Mouse (Mus musculus): ENCODE results near the gene Usp24. TPM values are rescaled to one million over a fixed set of nuclear protein-coding genes. Genes with fewer than 3 reads are reported as not detected.

Usp24 gene
- polyA plus RNA-seq, 1 experiment from 2014 or later, result 6.7 TPM

GRCm38 (mm10) chr4:106419791-106420190, 103.8 kb downstream of the Usp24 start:
- no peak overlapping the region for H3K4me2 ChIP-seq (replicated peaks; ENCODE audit: low read depth)
- DNase-seq (ENCODE audit: low spot score), result no peak
- H3K36me3 ChIP-seq (ENCODE audit: control insufficient read depth, insufficient read depth, low read length), result peaks cover 21% of the 10 kb centered on the region
- no peak overlapping the region for H3K27ac ChIP-seq (replicated peaks)
- H3K9me3 ChIP-seq (ENCODE audit: control insufficient read depth, low read length), result no peaks in the 10 kb centered on the region
- H3K9ac ChIP-seq (ENCODE audit: low read length), result no peak overlapping the region
- 80% methylated on average over 6 of the region's 6 CpGs for WGBS
- no peaks in the 10 kb centered on the region for H3K27me3 ChIP-seq (ENCODE audit: control insufficient read depth, insufficient read depth, low read length)
- no peak overlapping the region for H3K4me3 ChIP-seq (ENCODE audit: low read depth, low read length)
- no peaks in the 10 kb centered on the region for H3K4me1 ChIP-seq (replicated peaks; ENCODE audit: control insufficient read depth, insufficient read depth)
- TF ChIP-seq CTCF (IDR thresholded peaks at IDR 0.05; ENCODE audit: low read depth) (no peak), EP300 (optimal IDR thresholded peaks at IDR 0.05) (no peak)
- no peak for ATAC-seq (ENCODE audit: low FRiP score, low TSS enrichment)

- Histone ChIP-seq H3K9me3 (ENCODE audit: control insufficient read depth, low read length) (no peaks in the 10 kb centered on the region), H3K4me2 (replicated peaks; ENCODE audit: low read depth) (no peak overlapping the region), H3K36me3 (ENCODE audit: control insufficient read depth, insufficient read depth, low read length) (peaks cover 23% of the 10 kb centered on the region), H3K4me3 (ENCODE audit: low read depth, low read length) (no peak overlapping the region), H3K27me3 (ENCODE audit: control insufficient read depth, insufficient read depth, low read length) (no peaks in the 10 kb centered on the region), H3K27ac (replicated peaks) (no peak overlapping the region), H3K9ac (ENCODE audit: low read length) (no peak overlapping the region), H3K4me1 (replicated peaks; ENCODE audit: control insufficient read depth, insufficient read depth) (no peaks in the 10 kb centered on the region)
- TF ChIP-seq CTCF (IDR thresholded peaks at IDR 0.05; ENCODE audit: low read depth) (no peak), EP300 (optimal IDR thresholded peaks at IDR 0.05) (no peak)
- WGBS, result 73% methylated on average over 3 of the region's 3 CpGs
- DNase-seq (ENCODE audit: low spot score), result no peak
- ATAC-seq (ENCODE audit: low FRiP score, low TSS enrichment), result no peak
These were observed 106.6 kb downstream of the Usp24 start for GRCm38 (mm10) chr4:106422597-106422996.

- H3K9ac ChIP-seq (ENCODE audit: low read length), result no peak overlapping the region
- H3K4me1 ChIP-seq (replicated peaks; ENCODE audit: control insufficient read depth, insufficient read depth), result no peaks in the 10 kb centered on the region
- 81% methylated on average over 1 of the region's 1 CpGs for WGBS
- H3K27me3 ChIP-seq (ENCODE audit: control insufficient read depth, insufficient read depth, low read length), result no peaks in the 10 kb centered on the region
- ATAC-seq (ENCODE audit: low FRiP score, low TSS enrichment) (no peak), DNase-seq (ENCODE audit: low spot score) (no peak)
- no peaks in the 10 kb centered on the region for H3K9me3 ChIP-seq (ENCODE audit: control insufficient read depth, low read length)
- no peak overlapping the region for H3K4me3 ChIP-seq (ENCODE audit: low read depth, low read length)
- TF ChIP-seq EP300 (optimal IDR thresholded peaks at IDR 0.05) (no peak), CTCF (IDR thresholded peaks at IDR 0.05; ENCODE audit: low read depth) (no peak)
- H3K4me2 ChIP-seq (replicated peaks; ENCODE audit: low read depth), result no peak overlapping the region
- H3K27ac ChIP-seq (replicated peaks), result no peak overlapping the region
- H3K36me3 ChIP-seq (ENCODE audit: control insufficient read depth, insufficient read depth, low read length), result peaks cover 31% of the 10 kb centered on the region
These were observed 108.5 kb downstream of the Usp24 start for GRCm38 (mm10) chr4:106424560-106424959.

GRCm38 (mm10) chr4:106426286-106426685, 110.3 kb downstream of the Usp24 start:
- WGBS, result 57% methylated on average over 5 of the region's 5 CpGs
- no peak for ATAC-seq (ENCODE audit: low FRiP score, low TSS enrichment)
- no peak overlapping the region for H3K4me3 ChIP-seq (ENCODE audit: low read depth, low read length)

GRCm38 (mm10) chr4:106428616-106429015, 112.6 kb downstream of the Usp24 start:
- 92% methylated on average over 6 of the region's 6 CpGs for WGBS
- no peak for TF ChIP-seq EP300 (optimal IDR thresholded peaks at IDR 0.05)
- no peak for TF ChIP-seq CTCF (IDR thresholded peaks at IDR 0.05; ENCODE audit: low read depth)

More at GRCm38 (mm10) chr4:106426286-106426685, 110.3 kb downstream of the Usp24 start:
- no peak for DNase-seq (ENCODE audit: low spot score)
- H3K4me1 ChIP-seq (replicated peaks; ENCODE audit: control insufficient read depth, insufficient read depth), result no peaks in the 10 kb centered on the region
- H3K36me3 ChIP-seq (ENCODE audit: control insufficient read depth, insufficient read depth, low read length), result peaks cover 42% of the 10 kb centered on the region
- no peaks in the 10 kb centered on the region for H3K9me3 ChIP-seq (ENCODE audit: control insufficient read depth, low read length)
- H3K27ac ChIP-seq (replicated peaks), result no peak overlapping the region
- H3K27me3 ChIP-seq (ENCODE audit: control insufficient read depth, insufficient read depth, low read length), result no peaks in the 10 kb centered on the region
- TF ChIP-seq EP300 (optimal IDR thresholded peaks at IDR 0.05) (no peak), CTCF (IDR thresholded peaks at IDR 0.05; ENCODE audit: low read depth) (peak; percentile 48)
- H3K9ac ChIP-seq (ENCODE audit: low read length), result no peak overlapping the region
- H3K4me2 ChIP-seq (replicated peaks; ENCODE audit: low read depth), result no peak overlapping the region

GRCm38 (mm10) chr4:106429106-106429505, 113.1 kb downstream of the Usp24 start:
- Histone ChIP-seq H3K4me1 (replicated peaks; ENCODE audit: control insufficient read depth, insufficient read depth) (no peaks in the 10 kb centered on the region), H3K9ac (ENCODE audit: low read length) (no peak overlapping the region), H3K4me2 (replicated peaks; ENCODE audit: low read depth) (no peak overlapping the region), H3K36me3 (ENCODE audit: control insufficient read depth, insufficient read depth, low read length) (peaks cover 41% of the 10 kb centered on the region), H3K4me3 (ENCODE audit: low read depth, low read length) (no peak overlapping the region), H3K27ac (replicated peaks) (no peak overlapping the region), H3K9me3 (ENCODE audit: control insufficient read depth, low read length) (no peaks in the 10 kb centered on the region), H3K27me3 (ENCODE audit: control insufficient read depth, insufficient read depth, low read length) (no peaks in the 10 kb centered on the region)
- DNase-seq (ENCODE audit: low spot score) (no peak), ATAC-seq (ENCODE audit: low FRiP score, low TSS enrichment) (no peak)
- 83% methylated on average over 7 of the region's 7 CpGs for WGBS
- TF ChIP-seq CTCF (IDR thresholded peaks at IDR 0.05; ENCODE audit: low read depth), result no peak
- no peak for TF ChIP-seq EP300 (optimal IDR thresholded peaks at IDR 0.05)

More at GRCm38 (mm10) chr4:106428616-106429015, 112.6 kb downstream of the Usp24 start:
- Histone ChIP-seq H3K9me3 (ENCODE audit: control insufficient read depth, low read length) (no peaks in the 10 kb centered on the region), H3K27me3 (ENCODE audit: control insufficient read depth, insufficient read depth, low read length) (no peaks in the 10 kb centered on the region), H3K4me2 (replicated peaks; ENCODE audit: low read depth) (no peak overlapping the region), H3K4me1 (replicated peaks; ENCODE audit: control insufficient read depth, insufficient read depth) (no peaks in the 10 kb centered on the region), H3K27ac (replicated peaks) (no peak overlapping the region), H3K36me3 (ENCODE audit: control insufficient read depth, insufficient read depth, low read length) (peaks cover 43% of the 10 kb centered on the region), H3K9ac (ENCODE audit: low read length) (no peak overlapping the region), H3K4me3 (ENCODE audit: low read depth, low read length) (no peak overlapping the region)
- ATAC-seq (ENCODE audit: low FRiP score, low TSS enrichment), result no peak
- DNase-seq (ENCODE audit: low spot score), result no peak

Measured in stomach, postnatal 0 days (tissue).